Mouse (Mus musculus) CH12.LX (cell line): ENCODE measurements around the gene Gm5431. TPM values are rescaled to one million over a fixed set of nuclear protein-coding genes. Genes with fewer than 3 reads are reported as not detected.

Experiments
- DNase-seq: peaks from one replicate; pipeline ENCODE4 v3.0.0-alpha.2; 2013; ENCODE audit errors: extremely low read depth
- H3K27ac ChIP-seq: 2 replicates; pipeline ENCODE4 v1.5.1; 2012; ENCODE audit warnings: low read depth, mild to moderate bottlenecking, control low read depth, moderate library complexity; ENCODE audit not compliant: insufficient read depth
- H3K27me3 ChIP-seq: replicated peaks from 2 replicates; pipeline ENCODE3; 2012; ENCODE audit warnings: inconsistent platforms
- H3K36me3 ChIP-seq, 2 experiments: replicated peaks in 1 of 2; 2 replicates each; pipeline versions ENCODE3 to v1.6.1; 2012; ENCODE audit warnings: inconsistent platforms in 1 of 2, low read length in 1 of 2, mild to moderate bottlenecking in 1 of 2, mixed read lengths in 1 of 2, moderate library complexity in 1 of 2; ENCODE audit not compliant: control insufficient read depth in 1 of 2, insufficient read depth in 1 of 2
- H3K4me1 ChIP-seq, 2 experiments: 2 replicates each; pipeline ENCODE4 v1.6.1; 2012; ENCODE audit warnings: inconsistent platforms in 1 of 2, moderate library complexity in 1 of 2; ENCODE audit not compliant: insufficient read depth in 2 of 2, control insufficient read depth in 1 of 2
- H3K4me2 ChIP-seq: 2 replicates; pipeline ENCODE4 v1.6.1; 2012; ENCODE audit warnings: low read depth, mild to moderate bottlenecking, control low read depth; ENCODE audit not compliant: poor library complexity, insufficient read depth, severe bottlenecking
- H3K4me3 ChIP-seq, 3 experiments: fragments of 150-350 bp in 1 of 3; sonication (generic) in 1 of 3; replicated peaks in 1 of 3; 2 replicates each; pipeline versions ENCODE3 to v1.5.1; 2011 to 2012; ENCODE audit warnings: low read depth in 2 of 3, low read length in 2 of 3, mild to moderate bottlenecking in 2 of 3, moderate library complexity in 2 of 3, control low read depth in 1 of 3, improper control_type of control experiment in 1 of 3, inconsistent platforms in 1 of 3, mixed read lengths in 1 of 3; ENCODE audit not compliant: poor library complexity in 1 of 3
- H3K79me2 ChIP-seq: replicated peaks from 2 replicates; pipeline ENCODE4 v1.6.1; 2012; ENCODE audit warnings: mild to moderate bottlenecking, moderate library complexity; ENCODE audit not compliant: control insufficient read depth, poor library complexity, insufficient read depth, severe bottlenecking; ENCODE audit errors: extremely low read depth
- H3K9ac ChIP-seq: 2 replicates; pipeline ENCODE4 v1.6.1; 2012; ENCODE audit warnings: low read depth, mild to moderate bottlenecking, control low read depth, moderate library complexity; ENCODE audit not compliant: insufficient read depth
- H3K9me3 ChIP-seq: replicated peaks from 2 replicates; pipeline ENCODE3; 2012; ENCODE audit warnings: low read length, inconsistent platforms, mixed read lengths
- BHLHE40 ChIP-seq: IDR thresholded peaks from 2 replicates; pipeline ENCODE4 v1.6.1; 2011; ENCODE audit warnings: mild to moderate bottlenecking, low read depth, low read length, improper control_type of control experiment
- CTCF ChIP-seq, 2 experiments: IDR thresholded peaks in 1 of 2; conservative IDR thresholded peaks in 1 of 2; 2 replicates each; pipeline ENCODE4 v1.5.1; 2011 to 2012; ENCODE audit warnings: low read depth in 2 of 2, low read length in 2 of 2, improper control_type of control experiment in 1 of 2, inconsistent platforms in 1 of 2, mild to moderate bottlenecking in 1 of 2, moderate library complexity in 1 of 2
- E2F4 ChIP-seq: IDR thresholded peaks from 2 replicates; pipeline ENCODE4 v1.6.1; 2011; ENCODE audit warnings: low read depth, low read length, improper control_type of control experiment; ENCODE audit not compliant: insufficient replicate concordance
- ELF1 ChIP-seq: IDR thresholded peaks from 2 replicates; pipeline ENCODE4 v1.6.1; 2014; ENCODE audit warnings: low read depth, mild to moderate bottlenecking, inconsistent platforms, low read length, improper control_type of control experiment
- EP300 ChIP-seq: IDR thresholded peaks from 2 replicates; pipeline ENCODE4 v1.6.1; 2011; ENCODE audit warnings: low read length, improper control_type of control experiment
- ETS1 ChIP-seq: conservative IDR thresholded peaks from 2 replicates; pipeline ENCODE4 v1.6.1; 2012; ENCODE audit warnings: low read depth, mild to moderate bottlenecking, inconsistent platforms, low read length, improper control_type of control experiment, moderate library complexity
- IRF4 ChIP-seq: IDR thresholded peaks from 2 replicates; pipeline ENCODE4 v1.6.1; 2014; ENCODE audit warnings: low read depth, mild to moderate bottlenecking, inconsistent platforms, low read length, improper control_type of control experiment
- JUND ChIP-seq: conservative IDR thresholded peaks from 2 replicates; pipeline ENCODE4 v1.6.1; 2011; ENCODE audit warnings: low read depth, low read length, improper control_type of control experiment
- KAT2A ChIP-seq: IDR thresholded peaks from 2 replicates; pipeline ENCODE4 v1.6.1; 2012; ENCODE audit warnings: low read length, improper control_type of control experiment, inconsistent platforms; ENCODE audit not compliant: insufficient replicate concordance
- MAX ChIP-seq: IDR thresholded peaks from 2 replicates; pipeline ENCODE4 v1.6.1; 2011; ENCODE audit warnings: low read length, improper control_type of control experiment
- MAZ ChIP-seq: IDR thresholded peaks from 2 replicates; pipeline ENCODE4 v1.6.1; 2012; ENCODE audit warnings: low read depth, mild to moderate bottlenecking, inconsistent platforms, low read length, improper control_type of control experiment, moderate library complexity
- MYC ChIP-seq: IDR thresholded peaks from 2 replicates; pipeline ENCODE4 v1.6.1; 2011; ENCODE audit warnings: low read depth, mild to moderate bottlenecking, improper control_type of control experiment, low read length
- NELFE ChIP-seq: IDR thresholded peaks from 2 replicates; pipeline ENCODE4 v1.6.1; 2011; ENCODE audit warnings: low read depth, low read length, improper control_type of control experiment
- NRF1 ChIP-seq: IDR thresholded peaks from 2 replicates; pipeline ENCODE4 v1.6.1; 2014; ENCODE audit warnings: low read depth, mild to moderate bottlenecking, inconsistent platforms, low read length, improper control_type of control experiment, moderate library complexity
- SIN3A ChIP-seq: IDR thresholded peaks from 2 replicates; pipeline ENCODE4 v1.6.1; 2012; ENCODE audit warnings: low read length, improper control_type of control experiment, inconsistent platforms
- USF1 ChIP-seq: IDR thresholded peaks from 2 replicates; pipeline ENCODE4 v1.6.1; 2014; ENCODE audit warnings: low read depth, mild to moderate bottlenecking, inconsistent platforms, low read length, improper control_type of control experiment
- ZC3H11A ChIP-seq: IDR thresholded peaks from 2 replicates; pipeline ENCODE4 v1.6.1; 2012; ENCODE audit warnings: low read depth, mild to moderate bottlenecking, inconsistent platforms, low read length, improper control_type of control experiment
- ZKSCAN1 ChIP-seq: IDR thresholded peaks from 2 replicates; pipeline ENCODE4 v1.6.1; 2012; ENCODE audit warnings: low read depth, inconsistent platforms, low read length, improper control_type of control experiment, borderline replicate concordance
- ZMIZ1 ChIP-seq: IDR thresholded peaks from 2 replicates; pipeline ENCODE4 v1.6.1; 2012; ENCODE audit warnings: low read depth, mild to moderate bottlenecking, inconsistent platforms, low read length, improper control_type of control experiment
- dilution Hi-C: fragments of 300-500 bp; cut with MboI; formaldehyde crosslinking; loops from 2 replicates; pipeline ENCODE4 v1.14.3; 2020; ENCODE audit warnings: low sequenced_read_pairs; ENCODE audit not compliant: extremely low pct_unique_long_range_greater_than_20kb, extremely low pct_ligation_motif_present
- in situ Hi-C: fragments of 300-500 bp; cut with MboI; formaldehyde crosslinking; loops from 3 replicates; pipeline ENCODE4 v1.14.3; 2019; ENCODE audit warnings: low sequenced_read_pairs, low pct_ligation_motif_present, low pct_unique_long_range_greater_than_20kb, mixed read lengths
- polyA plus RNA-seq: library from polyadenylated mRNA; unstranded; fragments of >175 nt; gene quantifications from 2 replicates; pipeline ENCODE4 v1.2.1, GENCODE M21; 2012; ENCODE audit warnings: low read depth; ENCODE audit not compliant: insufficient read length
- total RNA-seq, 2 experiments: library from RNA; depleted of rRNA; stranded (reverse); fragments of 300-350 nt in 1 of 2; fragments of >200 nt in 1 of 2; gene quantifications; 2 replicates each; pipeline ENCODE4 v1.2.3; 2012 to 2014

Gene Gm5431
- total and polyA plus RNA-seq, 3 experiments, result 0.89 to 4.9 (median 2.0) TPM

GRCm38 (mm10) chr11:48845244-48845815 is 56.7 kb downstream of the Gm5431 start (continued):
- TF ChIP-seq MAZ, result no peak

DNA sequence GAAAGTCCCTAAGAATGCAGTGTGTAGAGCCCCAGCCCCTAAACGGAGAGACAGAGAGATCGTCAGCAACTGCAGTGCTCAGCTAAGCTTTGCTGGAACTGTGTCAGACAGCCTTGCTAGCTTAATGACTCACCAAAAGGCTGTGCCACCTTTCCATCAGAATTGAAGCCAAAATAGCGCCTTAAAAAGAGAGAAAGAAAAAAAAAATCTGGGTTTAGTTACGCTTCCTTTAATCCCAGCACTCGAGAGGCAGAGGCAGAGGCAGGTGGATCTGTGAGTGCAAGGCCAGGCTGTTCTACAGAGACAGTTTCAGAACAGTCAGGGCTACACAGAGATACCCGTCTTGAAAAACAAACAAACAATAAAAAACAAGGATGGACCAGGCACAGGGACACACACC is 57.7 kb downstream of the Gm5431 start:
- H3K36me3 ChIP-seq, result peaks cover 20 to 29% of the 10 kb centered on the region in 2 experiments
- H3K27ac ChIP-seq, result no peak overlapping the region
- no peaks in the 10 kb centered on the region for H3K9me3 ChIP-seq
- no peak overlapping the region for H3K4me3 ChIP-seq
- dilution Hi-C loops (no loop called here), in situ Hi-C loops (no loop called here)
- no peaks in the 10 kb centered on the region for H3K79me2 ChIP-seq
- no peak overlapping the region for H3K9ac ChIP-seq
- H3K27me3 ChIP-seq, result no peaks in the 10 kb centered on the region
- H3K4me1 ChIP-seq, result peaks cover 27 to 77% of the 10 kb centered on the region in 2 experiments
- H3K4me2 ChIP-seq, result no peak overlapping the region
- no peak for DNase-seq
- TF ChIP-seq ETS1 (no peak), EP300 (no peak), ZKSCAN1 (no peak), MYC (no peak), MAX (no peak), USF1 (no peak), JUND (no peak), ZC3H11A (no peak), SIN3A (no peak), KAT2A (no peak), E2F4 (no peak), BHLHE40 (no peak), ZMIZ1 (no peak), NRF1 (no peak), ELF1 (no peak), CTCF (conservative IDR thresholded peaks at IDR 0.05 in 1 of 2, IDR thresholded peaks at IDR 0.05 in 1 of 2; ENCODE audit: low read depth in 2 of 2, low read length in 2 of 2) (no peak)

DNA sequence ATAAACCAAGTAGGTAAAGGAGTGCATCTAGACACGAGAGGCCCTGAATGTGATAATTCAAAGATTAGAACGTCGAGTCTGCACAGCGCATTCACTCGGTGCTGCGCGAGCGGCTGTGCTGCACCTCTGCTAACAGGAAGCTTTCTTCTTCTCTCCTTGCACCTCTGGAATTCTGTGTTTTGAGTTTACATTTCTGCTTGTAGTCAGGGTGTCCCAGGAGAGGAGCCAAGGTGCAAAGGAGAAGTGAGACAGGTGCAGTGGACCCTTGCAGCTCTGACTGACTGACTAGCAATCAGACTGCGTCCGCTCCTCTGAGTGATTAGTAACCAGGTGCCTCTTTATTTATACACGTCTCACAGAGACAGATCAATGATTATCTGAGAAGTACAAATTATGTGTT is 58.8 kb downstream of the Gm5431 start:
- no peaks in the 10 kb centered on the region for H3K27me3 ChIP-seq
- DNase-seq, result peak; percentile 47
- peaks cover 13 to 21% of the 10 kb centered on the region in 2 experiments for H3K36me3 ChIP-seq
- peaks cover 28 to 86% of the 10 kb centered on the region in 2 experiments for H3K4me1 ChIP-seq
- no peaks in the 10 kb centered on the region for H3K9me3 ChIP-seq
- H3K4me2 ChIP-seq, result no peak overlapping the region
- no peak overlapping the region for H3K9ac ChIP-seq
- no peak overlapping the region for H3K4me3 ChIP-seq
- in situ Hi-C loops (no loop called here), dilution Hi-C loops (no loop called here)
- TF ChIP-seq EP300, result peak; percentile 47; the same call in 1 of the 2 replicates
- TF ChIP-seq IRF4, result peak; percentile 53; the same call in 1 of the 2 replicates
- TF ChIP-seq NELFE, result no peak
- H3K27ac ChIP-seq, result no peak overlapping the region
- no peaks in the 10 kb centered on the region for H3K79me2 ChIP-seq
